Mouse (Mus musculus): ENCODE measurements at regions not wholly inside any gene's neighbourhood (a gene's known extent, or its start where the extent isn't known, plus 50 kb on each side); places are given as distances from the start of the nearest gene placed in this dataset.

DNA sequence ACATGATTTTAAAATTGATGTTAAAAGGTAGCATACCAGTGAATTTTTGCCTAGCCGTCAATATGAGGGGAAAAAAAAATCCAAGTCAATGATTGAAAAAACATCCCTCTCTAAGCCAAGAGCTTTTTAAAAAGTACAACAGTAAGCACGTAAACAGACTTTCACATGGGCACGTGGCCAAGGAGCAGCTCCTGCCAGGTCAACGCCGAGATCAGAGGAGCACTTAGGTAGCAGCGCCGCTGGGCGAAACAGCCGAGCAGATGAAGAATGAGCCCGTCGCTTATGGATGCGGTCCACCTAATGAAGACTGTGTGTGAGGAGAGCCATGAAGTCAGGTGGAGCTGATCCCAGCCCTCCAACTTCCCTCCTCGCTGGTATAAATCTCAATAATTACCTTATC is 96.7 kb upstream of the Rcn1 start:
- no peaks in the 10 kb centered on the region for H3K9me3 ChIP-seq (ENCODE audit: control insufficient read depth, low read length)
- no peaks in the 10 kb centered on the region for H3K4me1 ChIP-seq (replicated peaks; ENCODE audit: control insufficient read depth, insufficient read depth, low read length)
- no peak overlapping the region for H3K27ac ChIP-seq (ENCODE audit: low read length)
- H3K4me2 ChIP-seq (ENCODE audit: low read length) = no peak overlapping the region
- H3K9ac ChIP-seq (replicated peaks; ENCODE audit: low read depth, low read length) = no peak overlapping the region
- H3K4me3 ChIP-seq (replicated peaks; ENCODE audit: low read length) = no peak overlapping the region
- ATAC-seq = no peak
- no peaks in the 10 kb centered on the region for H3K27me3 ChIP-seq (replicated peaks; ENCODE audit: control insufficient read depth, insufficient read depth, low read length)
- WGBS = 65% methylated on average over 13 of the region's 13 CpGs
- no peaks in the 10 kb centered on the region for H3K36me3 ChIP-seq (ENCODE audit: control insufficient read depth, insufficient read depth)

DNA sequence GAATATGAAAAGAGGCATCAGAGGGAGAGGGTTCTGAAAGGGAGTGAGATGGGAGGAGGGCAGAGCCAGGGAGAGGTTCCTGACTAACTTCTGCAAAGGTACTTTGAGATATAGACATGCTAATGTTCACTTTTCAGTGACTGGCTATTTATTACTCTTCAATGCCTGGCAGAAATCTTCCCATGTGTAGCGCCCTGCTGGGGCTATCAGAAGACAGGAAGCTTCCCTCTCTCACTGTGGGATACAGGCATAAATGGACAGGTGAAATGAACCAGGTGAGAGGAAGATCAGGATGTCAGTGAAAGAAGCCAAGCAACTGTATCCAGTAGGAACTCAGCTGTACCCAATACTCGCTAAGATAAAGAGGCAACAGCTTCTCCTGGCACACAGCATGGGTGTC is 105.1 kb upstream of the Rcn1 start:
- ATAC-seq = no peak
- Histone ChIP-seq H3K27me3 (replicated peaks; ENCODE audit: control insufficient read depth, insufficient read depth, low read length) (no peaks in the 10 kb centered on the region; the same call in 1 of the 2 replicates), H3K36me3 (ENCODE audit: control insufficient read depth, insufficient read depth) (no peaks in the 10 kb centered on the region), H3K9me3 (ENCODE audit: control insufficient read depth, low read length) (no peaks in the 10 kb centered on the region), H3K4me2 (ENCODE audit: low read length) (no peak overlapping the region), H3K4me3 (replicated peaks; ENCODE audit: low read length) (no peak overlapping the region), H3K9ac (replicated peaks; ENCODE audit: low read depth, low read length) (no peak overlapping the region), H3K4me1 (replicated peaks; ENCODE audit: control insufficient read depth, insufficient read depth, low read length) (no peaks in the 10 kb centered on the region), H3K27ac (ENCODE audit: low read length) (no peak overlapping the region)
- 67% methylated on average over 2 of the region's 2 CpGs for WGBS

DNA sequence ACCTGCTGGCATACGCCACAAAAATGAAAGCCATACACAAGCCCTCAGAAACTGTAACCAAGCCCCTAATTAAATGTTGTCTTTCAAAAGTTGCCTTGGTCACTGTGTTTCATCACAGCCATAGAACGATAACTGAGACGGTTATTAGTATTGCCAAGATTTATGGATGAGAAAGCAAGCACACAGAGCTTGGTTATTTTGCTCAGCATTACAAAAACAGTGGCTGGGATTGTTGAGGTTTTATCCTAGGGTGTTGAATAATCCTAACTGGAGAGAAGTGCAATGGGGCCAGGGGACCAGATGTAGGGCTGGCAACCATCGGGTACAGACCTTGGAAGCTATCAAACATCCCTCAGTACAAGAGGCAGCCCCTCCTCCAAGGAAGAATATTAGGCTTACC is 106.4 kb upstream of the Rcn1 start:
- 76% methylated on average over 4 of the region's 4 CpGs for WGBS

DNA sequence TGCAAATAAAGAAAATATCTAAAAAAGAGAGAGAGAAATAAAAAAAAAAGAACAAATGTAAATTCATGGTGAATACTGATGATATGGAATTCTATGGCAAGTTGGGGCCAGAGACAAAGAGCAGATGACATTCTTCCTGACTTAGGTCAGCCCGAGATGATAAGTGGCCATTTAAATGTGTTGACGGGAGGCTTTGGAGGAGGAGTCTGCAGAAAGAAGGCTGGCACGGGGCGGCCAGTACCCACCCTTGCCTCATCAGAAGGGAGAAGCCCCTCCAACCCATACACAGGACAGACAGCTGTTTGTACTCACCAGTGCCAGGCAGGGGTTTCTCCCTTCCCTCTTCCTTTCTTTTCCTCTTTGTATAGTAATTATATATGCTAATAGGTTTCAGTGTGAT is 108.0 kb upstream of the Rcn1 start:
- H3K36me3 ChIP-seq (ENCODE audit: control insufficient read depth, insufficient read depth) = no peaks in the 10 kb centered on the region

More for the DNA sequence above, 106.4 kb upstream of the Rcn1 start:
- Histone ChIP-seq H3K9me3 (ENCODE audit: control insufficient read depth, low read length) (no peaks in the 10 kb centered on the region), H3K4me3 (replicated peaks; ENCODE audit: low read length) (no peak overlapping the region), H3K36me3 (ENCODE audit: control insufficient read depth, insufficient read depth) (no peaks in the 10 kb centered on the region), H3K27me3 (replicated peaks; ENCODE audit: control insufficient read depth, insufficient read depth, low read length) (no peaks in the 10 kb centered on the region; the same call in none of the 2 replicates), H3K27ac (ENCODE audit: low read length) (no peak overlapping the region), H3K9ac (replicated peaks; ENCODE audit: low read depth, low read length) (no peak overlapping the region), H3K4me2 (ENCODE audit: low read length) (no peak overlapping the region), H3K4me1 (replicated peaks; ENCODE audit: control insufficient read depth, insufficient read depth, low read length) (no peaks in the 10 kb centered on the region)
- no peak for ATAC-seq

DNA sequence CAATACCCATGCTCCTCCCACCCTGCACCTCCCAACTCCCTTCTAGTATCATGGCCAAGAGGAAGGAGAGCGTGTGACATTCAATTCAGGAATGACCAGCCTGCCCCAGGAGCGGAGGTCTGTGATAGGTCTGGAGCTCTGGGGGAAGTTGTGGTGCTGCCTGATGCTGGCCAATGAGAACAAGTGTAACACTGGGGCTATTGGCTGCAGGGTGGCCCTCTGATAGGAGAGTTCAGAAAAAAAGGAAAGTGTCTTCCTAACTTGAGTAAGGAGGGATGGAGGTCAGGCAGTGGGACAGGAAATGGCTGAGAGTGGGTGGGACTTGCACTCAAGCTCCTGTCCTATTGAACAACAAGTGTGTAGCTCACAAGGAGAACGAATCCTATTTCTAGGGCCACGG is 111.7 kb upstream of the Rcn1 start:
- WGBS = 95% methylated on average over 4 of the region's 4 CpGs
- H3K9me3 ChIP-seq (ENCODE audit: control insufficient read depth, low read length) = peaks cover 3% of the 10 kb centered on the region; the same call in 1 of the 2 replicates
- H3K27me3 ChIP-seq (replicated peaks; ENCODE audit: control insufficient read depth, insufficient read depth, low read length) = no peaks in the 10 kb centered on the region; the same call in 1 of the 2 replicates
- no peak for ATAC-seq
- no peak overlapping the region for H3K4me3 ChIP-seq (replicated peaks; ENCODE audit: low read length)
- H3K4me2 ChIP-seq (ENCODE audit: low read length) = no peak overlapping the region
- peaks cover 12% of the 10 kb centered on the region for H3K4me1 ChIP-seq (replicated peaks; ENCODE audit: control insufficient read depth, insufficient read depth, low read length)
- H3K9ac ChIP-seq (replicated peaks; ENCODE audit: low read depth, low read length) = no peak overlapping the region
- H3K36me3 ChIP-seq (ENCODE audit: control insufficient read depth, insufficient read depth) = no peaks in the 10 kb centered on the region
- no peak overlapping the region for H3K27ac ChIP-seq (ENCODE audit: low read length)

More for the DNA sequence above, 108.0 kb upstream of the Rcn1 start:
- Histone ChIP-seq H3K4me2 (ENCODE audit: low read length) (no peak overlapping the region), H3K27me3 (replicated peaks; ENCODE audit: control insufficient read depth, insufficient read depth, low read length) (no peaks in the 10 kb centered on the region; the same call in none of the 2 replicates), H3K4me3 (replicated peaks; ENCODE audit: low read length) (no peak overlapping the region), H3K4me1 (replicated peaks; ENCODE audit: control insufficient read depth, insufficient read depth, low read length) (no peaks in the 10 kb centered on the region), H3K9ac (replicated peaks; ENCODE audit: low read depth, low read length) (no peak overlapping the region), H3K27ac (ENCODE audit: low read length) (no peak overlapping the region), H3K9me3 (ENCODE audit: control insufficient read depth, low read length) (no peaks in the 10 kb centered on the region)
- WGBS = 59% methylated on average over 4 of the region's 4 CpGs
- no peak for ATAC-seq

DNA sequence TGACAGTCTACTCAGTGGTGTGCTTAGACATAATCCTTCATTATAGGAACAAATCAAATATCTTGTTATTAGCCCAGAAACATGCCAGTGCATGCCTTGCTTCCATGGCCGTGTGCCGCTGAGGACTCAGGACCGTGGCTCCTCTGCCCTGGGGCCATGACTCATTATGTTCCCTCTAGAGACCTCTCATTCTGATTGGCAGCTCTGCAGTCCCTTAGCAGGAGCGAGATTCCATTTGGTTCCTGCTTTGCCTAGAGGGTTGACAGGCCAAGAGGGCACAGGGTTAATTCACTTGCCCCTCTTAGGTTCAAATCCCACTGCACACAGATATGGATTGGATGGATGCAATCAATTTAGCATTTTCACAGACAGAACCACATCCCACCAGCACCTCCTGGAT is 112.6 kb upstream of the Rcn1 start:
- WGBS = 79% methylated on average over 4 of the region's 4 CpGs

DNA sequence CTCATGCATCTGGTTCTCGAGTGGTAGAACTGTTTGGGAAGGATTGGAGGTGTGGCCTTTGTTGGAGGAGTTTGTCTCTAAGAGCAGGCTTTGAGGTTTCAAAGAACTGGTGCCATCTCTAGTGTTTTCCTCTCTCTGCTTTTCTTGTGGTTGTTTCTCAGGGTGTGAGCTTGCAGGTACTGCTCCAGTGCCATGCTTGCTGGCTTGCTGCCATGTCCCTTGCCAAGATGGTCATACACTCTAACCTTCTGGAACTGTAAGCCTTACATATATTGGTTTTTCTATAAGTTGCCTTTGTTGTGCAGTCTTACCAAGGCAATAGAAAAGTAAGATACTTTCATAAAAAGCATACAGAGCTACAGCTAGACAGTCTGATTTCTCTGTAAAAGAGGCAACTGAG is 115.1 kb upstream of the Rcn1 start:
- WGBS = 88% methylated on average over 1 of the region's 1 CpGs
- Histone ChIP-seq H3K36me3 (ENCODE audit: control insufficient read depth, insufficient read depth) (no peaks in the 10 kb centered on the region), H3K4me2 (ENCODE audit: low read length) (no peak overlapping the region), H3K9ac (replicated peaks; ENCODE audit: low read depth, low read length) (no peak overlapping the region), H3K27me3 (replicated peaks; ENCODE audit: control insufficient read depth, insufficient read depth, low read length) (no peaks in the 10 kb centered on the region; the same call in 1 of the 2 replicates), H3K27ac (ENCODE audit: low read length) (no peak overlapping the region), H3K4me1 (replicated peaks; ENCODE audit: control insufficient read depth, insufficient read depth, low read length) (peaks cover 25% of the 10 kb centered on the region), H3K9me3 (ENCODE audit: control insufficient read depth, low read length) (peaks cover 3% of the 10 kb centered on the region; the same call in 1 of the 2 replicates), H3K4me3 (replicated peaks; ENCODE audit: low read length) (no peak overlapping the region)
- ATAC-seq = no peak

More for the DNA sequence above, 112.6 kb upstream of the Rcn1 start:
- peaks cover 19% of the 10 kb centered on the region for H3K4me1 ChIP-seq (replicated peaks; ENCODE audit: control insufficient read depth, insufficient read depth, low read length)
- peaks cover 3% of the 10 kb centered on the region; the same call in 1 of the 2 replicates for H3K9me3 ChIP-seq (ENCODE audit: control insufficient read depth, low read length)
- H3K27me3 ChIP-seq (replicated peaks; ENCODE audit: control insufficient read depth, insufficient read depth, low read length) = no peaks in the 10 kb centered on the region; the same call in 1 of the 2 replicates
- H3K9ac ChIP-seq (replicated peaks; ENCODE audit: low read depth, low read length) = no peak overlapping the region
- H3K4me3 ChIP-seq (replicated peaks; ENCODE audit: low read length) = no peak overlapping the region
- no peaks in the 10 kb centered on the region for H3K36me3 ChIP-seq (ENCODE audit: control insufficient read depth, insufficient read depth)
- H3K4me2 ChIP-seq (ENCODE audit: low read length) = no peak overlapping the region
- no peak for ATAC-seq
- no peak overlapping the region for H3K27ac ChIP-seq (ENCODE audit: low read length)

DNA sequence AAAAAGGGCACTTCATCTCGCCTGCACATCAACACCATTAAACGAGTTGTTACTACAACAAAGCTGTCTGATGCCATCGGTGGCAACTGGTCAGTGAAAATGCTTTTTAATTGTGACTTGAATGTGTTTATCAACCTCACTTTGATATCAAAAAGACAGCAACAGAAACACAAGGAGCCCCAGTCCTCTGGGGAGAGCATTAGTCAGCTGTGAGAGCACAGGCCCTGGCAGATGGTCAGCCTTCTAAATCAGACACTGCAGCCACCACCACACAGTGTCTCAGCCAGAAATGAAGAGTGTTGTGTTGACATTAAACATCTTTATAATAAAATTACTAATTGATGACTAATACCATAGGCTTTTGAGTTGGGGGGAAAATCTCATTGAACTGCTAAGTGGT is 115.8 kb upstream of the Rcn1 start:
- Histone ChIP-seq H3K36me3 (ENCODE audit: control insufficient read depth, insufficient read depth) (no peaks in the 10 kb centered on the region), H3K27ac (ENCODE audit: low read length) (no peak overlapping the region), H3K4me1 (replicated peaks; ENCODE audit: control insufficient read depth, insufficient read depth, low read length) (peaks cover 25% of the 10 kb centered on the region), H3K9me3 (ENCODE audit: control insufficient read depth, low read length) (peaks cover 3% of the 10 kb centered on the region; the same call in 1 of the 2 replicates), H3K4me3 (replicated peaks; ENCODE audit: low read length) (no peak overlapping the region), H3K27me3 (replicated peaks; ENCODE audit: control insufficient read depth, insufficient read depth, low read length) (no peaks in the 10 kb centered on the region; the same call in 1 of the 2 replicates), H3K9ac (replicated peaks; ENCODE audit: low read depth, low read length) (no peak overlapping the region), H3K4me2 (ENCODE audit: low read length) (no peak overlapping the region)
- 32% methylated on average over 3 of the region's 3 CpGs for WGBS
- peak; percentile 34; the same call in 1 of the 2 replicates for ATAC-seq

DNA sequence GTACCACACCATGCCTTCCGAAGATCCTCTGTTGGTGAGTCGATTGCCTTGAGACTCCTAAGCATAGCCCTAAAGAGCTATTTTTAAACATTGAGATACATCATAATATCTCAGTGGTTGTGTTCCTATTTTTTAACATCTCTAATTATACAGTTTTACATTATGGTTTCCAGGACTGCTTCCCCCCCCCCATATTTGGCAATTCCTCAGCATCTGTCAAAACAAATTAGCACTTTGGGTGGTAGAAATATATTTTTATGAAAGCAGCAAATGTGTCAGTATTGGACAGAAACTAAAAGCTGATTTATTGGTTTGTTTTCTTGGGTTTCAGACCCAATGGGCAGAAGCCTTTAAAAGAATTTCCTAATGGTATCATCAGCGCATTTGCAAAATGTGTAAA is 116.2 kb upstream of the Rcn1 start:
- H3K4me1 ChIP-seq (replicated peaks; ENCODE audit: control insufficient read depth, insufficient read depth, low read length) = peaks cover 25% of the 10 kb centered on the region
- H3K4me3 ChIP-seq (replicated peaks; ENCODE audit: low read length) = no peak overlapping the region
- H3K4me2 ChIP-seq (ENCODE audit: low read length) = no peak overlapping the region
- no peaks in the 10 kb centered on the region for H3K36me3 ChIP-seq (ENCODE audit: control insufficient read depth, insufficient read depth)
- WGBS = 34% methylated on average over 3 of the region's 3 CpGs
- H3K27ac ChIP-seq (ENCODE audit: low read length) = no peak overlapping the region
- H3K9ac ChIP-seq (replicated peaks; ENCODE audit: low read depth, low read length) = no peak overlapping the region
- H3K27me3 ChIP-seq (replicated peaks; ENCODE audit: control insufficient read depth, insufficient read depth, low read length) = no peaks in the 10 kb centered on the region; the same call in 1 of the 2 replicates
- no peak for ATAC-seq
- peaks cover 3% of the 10 kb centered on the region; the same call in 1 of the 2 replicates for H3K9me3 ChIP-seq (ENCODE audit: control insufficient read depth, low read length)
